Mouse (Mus musculus) G1E (cell line): ENCODE measurements around the gene Pigp. TPM values are rescaled to one million over a fixed set of nuclear protein-coding genes. Genes with fewer than 3 reads are reported as not detected.

Experiments used
- ATAC-seq: 2 replicates; pipeline ENCODE4 v1.8.0; 2016; ENCODE audit warnings: mild to moderate bottlenecking; ENCODE audit not compliant: insufficient number of reproducible peaks, poor library complexity, low FRiP score, severe bottlenecking; ENCODE audit errors: extremely low read depth
- DNase-seq: peaks from one replicate; pipeline ENCODE4 v3.0.0; 2012; ENCODE audit warnings: low spot score
- H3K27me3 ChIP-seq: 2 replicates; pipeline ENCODE4 v1.6.1; 2012; ENCODE audit warnings: mild to moderate bottlenecking, low read length, inconsistent platforms; ENCODE audit not compliant: insufficient read depth
- H3K36me3 ChIP-seq: replicated peaks from 2 replicates; pipeline ENCODE3; 2012; ENCODE audit warnings: mild to moderate bottlenecking, inconsistent platforms
- H3K4me1 ChIP-seq: 2 replicates; pipeline ENCODE4 v1.6.1; 2012; ENCODE audit warnings: low read depth, low read length, inconsistent platforms, mixed read lengths; ENCODE audit not compliant: insufficient read depth
- H3K4me3 ChIP-seq: 2 replicates; pipeline ENCODE4 v1.5.1; 2012; ENCODE audit warnings: low read depth, mild to moderate bottlenecking, inconsistent platforms, low read length, moderate library complexity, mixed read lengths
- H3K9me3 ChIP-seq: replicated peaks from 2 replicates; pipeline ENCODE4 v1.6.1; 2012; ENCODE audit warnings: inconsistent platforms
- CTCF ChIP-seq: IDR thresholded peaks from 2 replicates; pipeline ENCODE4 v1.5.1; 2012; ENCODE audit warnings: low read depth, low read length, inconsistent platforms, mixed read lengths
- GATA1 ChIP-seq: IDR thresholded peaks from 2 replicates; pipeline ENCODE4 v1.6.1; 2012; ENCODE audit warnings: borderline replicate concordance, low read length, inconsistent platforms, mixed read lengths
- GATA2 ChIP-seq: IDR thresholded peaks from 2 replicates; pipeline ENCODE4 v1.6.1; 2012; ENCODE audit warnings: low read depth, low read length, inconsistent platforms, borderline replicate concordance
- POLR2AphosphoS5 ChIP-seq: IDR thresholded peaks from 2 replicates; pipeline ENCODE4 v1.6.1; 2012; ENCODE audit warnings: low read depth, low read length, inconsistent platforms; ENCODE audit not compliant: insufficient replicate concordance
- TAL1 ChIP-seq: conservative IDR thresholded peaks from 2 replicates; pipeline ENCODE4 v1.6.1; 2012; ENCODE audit warnings: low read depth, low read length, inconsistent platforms, mixed read lengths
- polyA plus RNA-seq: library from polyadenylated mRNA; stranded (reverse); fragments of >175 nt; gene quantifications from 2 replicates; pipeline ENCODE4 v1.2.3, GENCODE M21; 2012
- total RNA-seq, 2 experiments: library from RNA; stranded (forward) in 1 of 2; stranded (reverse) in 1 of 2; fragments of 200-1000 nt in 1 of 2; fragments of >200 nt in 1 of 2; fragmentation: Nextera tagmentation in 1 of 2; gene quantifications; 2 replicates each; pipeline ENCODE4 v1.2.3; 2014 to 2017

Pigp gene
- 30.6 and 42.3 TPM in 2 replicates for total RNA-seq (2014; fragmentation: Nextera tagmentation)
- 40.5 and 46.6 TPM in 2 replicates for total RNA-seq (2017)
- 14.1 and 15.4 TPM in 2 replicates for polyA plus RNA-seq

DNA sequence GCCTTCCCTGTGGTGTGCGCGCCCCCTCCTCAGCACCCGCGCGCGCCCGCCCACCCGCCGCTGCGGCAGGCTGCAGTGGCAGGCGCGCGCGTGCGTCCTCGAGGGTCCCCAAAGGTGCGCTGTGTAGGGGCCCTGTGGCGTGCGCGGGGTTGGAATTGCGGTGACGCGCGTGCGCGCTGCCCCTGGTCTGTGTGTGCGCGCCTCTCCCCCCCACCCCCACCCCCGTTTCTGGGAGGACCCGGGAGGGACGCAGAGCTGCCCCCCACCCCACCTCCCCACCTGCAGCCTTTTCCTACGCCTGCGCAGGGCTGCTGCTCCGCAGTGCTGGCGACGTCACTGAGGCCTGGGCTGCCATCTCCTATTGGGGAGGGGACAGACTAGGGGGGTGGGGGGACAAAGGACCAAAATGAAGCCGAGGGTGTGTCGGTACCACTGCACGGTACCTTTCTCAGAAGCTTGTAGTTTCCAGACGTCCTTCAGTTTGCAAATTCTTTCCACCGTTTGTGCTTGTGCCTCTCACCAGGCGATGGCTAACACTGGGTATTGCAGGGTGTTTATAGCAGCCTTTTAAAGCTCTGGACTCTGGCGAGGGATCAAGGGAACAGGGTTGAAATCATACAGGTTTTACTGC lies at the start of gene Pigp:
Gene Pigp, minus strand, starts transcription at position 542 of the 631 bp plus-strand sequence.
- Histone ChIP-seq H3K36me3 (peaks cover 6% of the 10 kb centered on the region), H3K4me1 (peaks cover 33% of the 10 kb centered on the region), H3K9me3 (no peaks in the 10 kb centered on the region), H3K27me3 (no peaks in the 10 kb centered on the region), H3K4me3 (peak within 1 kb of the TSS; percentile 93)
- no peak for TF ChIP-seq TAL1
- TF ChIP-seq CTCF = no peak
- TF ChIP-seq GATA2 = no peak
- no peak for TF ChIP-seq POLR2AphosphoS5
- TF ChIP-seq GATA1 = no peak
- peak; percentile 57 for DNase-seq
- peak; percentile 46; the same call in 1 of the 2 replicates for ATAC-seq

- Histone ChIP-seq H3K27me3 (no peaks in the 10 kb centered on the region), H3K4me1 (no peaks in the 10 kb centered on the region), H3K4me3 (no peak overlapping the region), H3K36me3 (peaks cover 65% of the 10 kb centered on the region), H3K9me3 (0 out of 2 replicates have a peak, but pooled peaks cover 2% of the 10 kb centered on the region)
- DNase-seq = no peak
- no peak for ATAC-seq
- TF ChIP-seq TAL1 (no peak), CTCF (peak; percentile 12; the same call in 1 of the 2 replicates)
Measured at GRCm38 (mm10) chr16:94420498-94420897, 48.9 kb upstream of the Pigp start.

- Histone ChIP-seq H3K27me3 (no peaks in the 10 kb centered on the region), H3K4me3 (no peak overlapping the region), H3K4me1 (no peaks in the 10 kb centered on the region), H3K36me3 (peaks cover 52% of the 10 kb centered on the region), H3K9me3 (no peaks in the 10 kb centered on the region)
- ATAC-seq (no peak), DNase-seq (no peak)
- TF ChIP-seq POLR2AphosphoS5 (no peak), TAL1 (no peak), CTCF (no peak), GATA2 (no peak), GATA1 (no peak)
Measured at GRCm38 (mm10) chr16:94414151-94414550, 42.5 kb upstream of the Pigp start.

DNA sequence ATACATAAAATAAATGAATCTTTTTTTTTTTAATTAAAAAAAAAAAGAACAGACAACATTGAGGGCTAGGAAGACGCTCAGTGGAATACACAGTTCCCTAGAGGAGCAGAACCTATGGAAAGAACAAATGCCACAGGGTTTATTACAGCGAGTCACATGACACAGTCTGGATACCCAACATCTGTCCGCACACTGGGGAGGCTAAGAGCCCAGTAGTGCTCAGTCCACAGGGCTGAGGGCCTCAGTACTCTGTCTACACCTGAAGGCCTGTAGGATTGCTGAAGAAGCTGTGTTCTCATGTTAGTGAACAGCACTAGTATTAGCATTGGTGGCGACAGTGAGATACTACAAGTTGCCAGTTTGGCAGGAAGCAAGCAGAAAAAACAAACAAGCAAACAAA lies 41.1 kb upstream of the Pigp start:
- ATAC-seq = no peak
- Histone ChIP-seq H3K4me3 (no peak overlapping the region), H3K36me3 (peaks cover 48% of the 10 kb centered on the region), H3K27me3 (no peaks in the 10 kb centered on the region), H3K9me3 (no peaks in the 10 kb centered on the region), H3K4me1 (no peaks in the 10 kb centered on the region)
- no peak for DNase-seq
- no peak for TF ChIP-seq CTCF
- no peak for TF ChIP-seq GATA2
- no peak for TF ChIP-seq GATA1
- no peak for TF ChIP-seq TAL1
- TF ChIP-seq POLR2AphosphoS5 = no peak

GRCm38 (mm10) chr16:94412198-94412597 lies 40.6 kb upstream of the Pigp start:
- Histone ChIP-seq H3K4me1 (no peaks in the 10 kb centered on the region), H3K4me3 (no peak overlapping the region), H3K27me3 (no peaks in the 10 kb centered on the region), H3K9me3 (no peaks in the 10 kb centered on the region), H3K36me3 (peaks cover 48% of the 10 kb centered on the region)
- ATAC-seq (no peak), DNase-seq (no peak)
- no peak for TF ChIP-seq GATA1
- TF ChIP-seq TAL1 = no peak
- TF ChIP-seq GATA2 = no peak
- no peak for TF ChIP-seq POLR2AphosphoS5
- no peak for TF ChIP-seq CTCF

- H3K4me1 ChIP-seq = no peaks in the 10 kb centered on the region
- H3K36me3 ChIP-seq = peaks cover 54% of the 10 kb centered on the region
Measured at GRCm38 (mm10) chr16:94411287-94411686, 39.6 kb upstream of the Pigp start.

GRCm38 (mm10) chr16:94402185-94402584 lies 30.5 kb upstream of the Pigp start:
- H3K4me3 ChIP-seq = no peak overlapping the region
- DNase-seq (no peak), ATAC-seq (no peak)
- no peaks in the 10 kb centered on the region for H3K9me3 ChIP-seq
- TF ChIP-seq POLR2AphosphoS5 = no peak
- TF ChIP-seq GATA1 = no peak
- TF ChIP-seq GATA2 = no peak
- TF ChIP-seq CTCF = no peak
- TF ChIP-seq TAL1 = no peak
- H3K36me3 ChIP-seq = peaks cover 36% of the 10 kb centered on the region
- no peaks in the 10 kb centered on the region; the same call in 1 of the 2 replicates for H3K4me1 ChIP-seq
- no peaks in the 10 kb centered on the region for H3K27me3 ChIP-seq

More at GRCm38 (mm10) chr16:94411287-94411686, 39.6 kb upstream of the Pigp start:
- no peak overlapping the region for H3K4me3 ChIP-seq
- no peaks in the 10 kb centered on the region for H3K27me3 ChIP-seq
- TF ChIP-seq CTCF (no peak), TAL1 (no peak), GATA1 (no peak), POLR2AphosphoS5 (no peak), GATA2 (no peak)
- ATAC-seq (no peak), DNase-seq (no peak)
- no peaks in the 10 kb centered on the region for H3K9me3 ChIP-seq
